Mouse (Mus musculus): ENCODE results near the gene Gm6685.
"Not testable (repeated sequence)": the region's sequence is repeated elsewhere in the genome, so short reads cannot be mapped to it uniquely, and the experiment has no call there.

Gm6685 gene

DNA sequence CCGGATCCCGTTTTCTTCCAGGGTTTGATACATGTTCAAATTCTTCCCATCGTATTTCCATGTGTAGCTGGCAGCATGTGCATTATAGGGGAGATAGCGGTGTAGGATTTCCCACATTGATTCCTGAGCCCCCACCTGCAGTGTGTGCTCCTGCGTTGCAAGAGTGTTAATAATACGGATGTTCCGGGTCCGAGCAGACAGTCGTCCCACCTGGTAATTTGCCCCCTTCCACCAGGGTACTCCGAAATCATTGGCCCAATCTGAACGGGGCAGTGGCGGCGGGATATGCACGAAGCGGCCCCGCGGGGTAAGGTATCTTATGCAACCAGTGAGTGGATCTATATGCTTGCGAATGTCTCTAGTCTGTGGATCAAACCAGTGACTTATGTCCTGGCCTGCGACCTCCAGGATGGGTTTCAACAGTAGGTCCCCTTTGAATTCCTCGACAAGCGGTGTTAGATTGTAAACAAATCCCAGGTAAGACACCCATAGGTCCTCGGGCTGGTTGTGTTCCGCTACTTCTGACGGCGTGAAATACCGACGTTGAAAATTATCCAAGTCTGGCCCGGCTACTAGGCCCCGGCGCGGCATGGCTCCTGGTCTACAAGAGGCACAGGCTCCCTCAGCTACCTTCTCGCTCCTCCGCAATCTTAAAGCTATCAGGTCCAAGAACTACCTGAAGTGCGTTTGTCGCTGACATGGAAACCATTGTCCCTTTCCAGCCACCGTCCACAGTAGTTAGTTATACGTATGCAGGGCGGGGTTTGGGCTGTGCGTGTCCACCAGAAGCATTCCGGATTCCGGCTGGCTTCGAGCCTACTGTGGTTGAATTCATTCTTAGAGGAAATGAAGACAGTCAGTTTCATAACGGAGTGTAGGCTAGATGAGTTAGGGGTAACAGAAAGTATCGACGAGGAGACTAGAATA, at the start of gene Gm6685:
Gm6685 (minus strand) TSS at position 644 of the 927 bp plus-strand sequence.
- not testable (repeated sequence) for DNase-seq

DNA sequence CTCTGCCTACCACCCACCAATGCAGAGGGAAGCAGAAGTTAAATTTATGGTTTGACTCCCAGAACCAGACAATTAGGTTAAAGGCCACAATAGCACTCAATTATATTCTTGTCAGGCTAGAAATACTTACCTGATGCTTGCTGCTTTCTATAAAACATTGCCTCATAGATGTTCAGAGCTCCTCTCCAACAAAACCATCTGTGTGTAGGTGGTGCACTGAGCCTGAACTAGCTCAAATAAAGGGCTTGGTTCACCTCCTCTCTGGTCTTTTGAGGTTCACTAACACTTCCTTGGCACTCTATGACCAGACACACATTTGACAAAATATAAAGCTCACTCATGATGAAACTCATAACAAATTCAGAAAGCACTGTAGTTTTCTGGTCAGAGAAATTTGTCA, 36.2 kb upstream of the Gm6685 start:
- no peak for DNase-seq

DNA sequence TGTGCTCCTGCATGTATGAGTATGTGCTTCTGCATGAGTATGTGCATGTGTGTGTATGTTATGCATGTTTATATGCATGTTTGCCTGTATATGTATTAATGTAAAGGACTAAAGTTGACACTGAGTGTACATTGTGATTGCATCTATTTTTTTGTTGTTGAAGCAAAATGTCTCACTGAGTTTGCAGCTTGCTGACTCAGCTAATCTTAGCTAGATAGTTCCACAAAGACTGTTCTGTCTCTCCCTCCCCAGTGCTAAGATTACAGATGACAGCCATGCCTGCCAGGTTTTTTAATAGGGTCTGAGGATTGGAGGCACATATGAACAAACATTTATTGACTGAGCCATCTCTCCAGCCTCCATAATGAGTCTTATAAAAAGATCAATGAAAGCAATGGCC, 35.0 kb upstream of the Gm6685 start:
- no peak for DNase-seq

DNA sequence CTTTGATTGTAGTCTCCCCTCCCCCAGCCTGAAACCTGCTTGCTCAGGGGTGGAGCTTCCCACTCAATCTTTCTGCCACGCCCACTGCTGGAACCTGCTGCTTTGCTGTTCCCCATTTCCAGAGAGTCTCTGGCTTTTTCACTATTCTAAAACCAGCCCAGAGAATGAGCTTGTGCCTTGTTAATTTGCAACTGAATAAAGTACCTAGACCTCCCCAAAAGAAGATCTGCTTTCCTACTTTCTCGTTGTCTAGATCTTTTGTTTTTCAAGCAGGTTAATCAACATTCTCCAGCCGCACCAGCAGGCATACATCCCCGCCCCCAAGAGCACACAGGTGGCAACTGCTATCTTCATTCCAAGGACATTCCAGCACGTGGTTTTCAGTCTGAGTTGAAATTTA, 31.7 kb upstream of the Gm6685 start:
- not testable (repeated sequence) for DNase-seq

DNA sequence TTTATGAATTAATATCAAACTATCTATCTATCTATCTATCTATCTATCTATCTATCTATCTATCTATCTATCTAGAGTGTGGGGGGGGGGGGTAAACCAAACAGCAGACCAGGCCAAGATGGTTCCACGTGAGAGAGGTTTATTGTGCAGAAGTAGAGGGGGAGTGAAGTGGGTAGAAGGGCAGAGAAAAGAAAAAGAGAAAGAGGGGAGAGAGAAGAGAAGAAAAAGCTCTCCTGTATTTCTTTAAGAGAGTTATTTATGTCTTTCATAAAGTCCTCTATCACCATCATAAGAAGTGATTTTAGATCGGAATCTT, 26.2 kb upstream of the Gm6685 start:
- DNase-seq = no peak

DNA sequence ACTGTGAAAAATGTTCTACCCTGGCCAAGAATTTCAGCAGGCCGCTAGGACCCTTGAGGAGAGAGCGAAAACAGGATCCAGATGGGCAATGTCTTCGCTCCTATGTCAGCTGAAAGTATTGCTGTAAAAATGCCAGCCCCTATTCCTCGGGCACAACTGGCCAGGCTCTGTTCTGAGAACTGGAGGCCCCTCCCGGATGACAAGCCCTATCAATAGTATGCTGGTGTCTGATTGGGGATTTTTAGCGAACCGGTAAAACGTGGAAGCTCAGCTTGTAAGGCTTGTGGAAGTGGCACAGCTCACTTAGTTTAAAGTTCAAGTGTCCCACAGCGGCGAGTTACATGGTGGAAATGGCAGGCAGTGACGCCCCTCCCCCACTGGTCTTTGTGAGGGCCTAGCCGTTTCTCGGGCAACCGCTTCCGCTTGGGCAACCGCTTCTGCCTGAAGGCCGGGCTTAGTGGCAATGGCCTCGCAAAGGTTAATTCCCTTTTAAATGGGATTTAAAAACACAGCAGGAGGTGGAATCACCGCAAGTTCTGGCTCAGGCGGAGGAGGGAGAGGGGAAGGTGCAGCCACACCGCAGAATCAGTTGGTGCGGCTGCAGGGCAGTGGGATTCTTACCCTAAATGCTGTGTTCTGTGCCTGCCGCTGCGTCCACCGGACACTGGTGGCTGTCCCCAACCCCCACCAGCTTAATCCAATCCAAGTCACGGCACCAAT, 25.7 kb upstream of the Gm6685 start:
- peak; percentile 75 for DNase-seq

DNA sequence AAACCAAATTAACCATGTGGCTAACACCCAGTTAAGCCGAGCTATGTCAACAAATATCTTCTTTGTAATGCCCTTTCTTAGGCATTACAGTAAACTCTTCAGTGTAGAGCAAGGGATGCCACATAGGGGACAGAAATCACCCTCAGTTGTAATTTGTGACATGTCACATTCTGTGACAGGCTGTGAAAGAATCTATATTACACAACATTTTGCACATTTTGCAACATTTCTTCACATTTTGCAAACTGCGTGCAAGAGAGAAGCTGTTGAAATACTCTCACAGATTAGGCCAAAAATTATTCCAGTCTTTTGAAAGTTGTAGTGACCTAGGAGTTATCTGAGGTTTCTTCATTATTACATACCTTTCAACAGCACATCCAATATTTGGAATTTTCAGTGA, 3.8 kb upstream of the Gm6685 start:
- DNase-seq = no peak

DNA sequence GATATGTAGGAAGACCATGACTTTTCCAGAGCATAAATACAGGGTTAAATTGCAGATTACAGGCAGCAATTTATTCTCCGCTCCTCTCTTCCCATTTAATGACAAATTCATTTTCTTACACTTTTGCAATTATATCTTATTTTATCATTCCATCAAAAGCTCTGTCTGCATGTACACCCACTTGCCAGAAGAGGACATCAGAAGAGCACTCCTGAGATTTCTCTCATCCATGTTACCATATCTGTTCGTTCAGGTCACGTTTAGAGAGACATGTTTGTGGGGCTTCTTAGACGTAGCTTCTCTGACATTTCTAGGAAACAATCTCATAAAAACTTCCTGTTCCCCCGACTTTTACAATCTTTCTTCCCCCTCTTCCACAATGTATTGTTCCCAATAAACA, 2.2 kb upstream of the Gm6685 start:
- no peak for DNase-seq

DNA sequence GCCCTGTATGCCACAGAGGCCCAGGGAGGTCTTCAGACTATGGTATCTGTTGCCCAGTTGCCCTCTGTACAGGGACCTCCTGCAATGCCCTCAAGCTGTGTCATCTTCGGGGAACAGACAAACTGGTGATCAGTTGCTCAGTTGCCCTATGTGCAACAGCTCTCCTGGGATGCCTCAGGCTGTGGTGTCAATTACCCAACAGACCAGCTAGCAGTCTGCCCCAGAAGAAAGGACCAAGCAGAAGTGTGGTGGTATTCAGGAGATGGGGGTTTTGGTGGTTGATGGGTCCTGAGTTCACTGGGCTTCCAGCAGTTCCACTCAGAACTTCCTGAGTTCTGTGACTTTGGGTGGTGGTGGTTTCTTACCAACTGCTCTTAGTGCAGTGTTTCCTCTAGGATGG, 11.8 kb downstream of the Gm6685 start:
- DNase-seq = no peak

DNA sequence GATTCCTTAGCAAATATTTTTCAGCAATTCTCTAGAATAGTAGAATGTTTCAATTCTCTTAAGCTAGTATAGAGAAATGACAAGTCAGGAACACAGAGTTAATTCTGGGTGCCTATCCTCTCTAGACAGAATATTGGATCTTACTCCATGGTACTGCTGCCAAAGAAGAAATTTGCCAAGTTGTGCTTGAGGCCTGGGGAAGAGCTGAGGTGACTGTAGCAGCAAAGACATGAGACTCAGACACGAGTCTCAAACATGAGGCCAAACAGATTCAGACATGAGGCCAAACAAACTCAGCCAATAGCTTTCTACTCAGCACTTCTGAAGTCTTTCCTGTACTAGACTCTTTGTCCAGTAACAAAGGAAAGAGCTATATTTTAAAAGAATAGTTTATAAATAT, 26.3 kb downstream of the Gm6685 start:
- DNase-seq = no peak

DNA sequence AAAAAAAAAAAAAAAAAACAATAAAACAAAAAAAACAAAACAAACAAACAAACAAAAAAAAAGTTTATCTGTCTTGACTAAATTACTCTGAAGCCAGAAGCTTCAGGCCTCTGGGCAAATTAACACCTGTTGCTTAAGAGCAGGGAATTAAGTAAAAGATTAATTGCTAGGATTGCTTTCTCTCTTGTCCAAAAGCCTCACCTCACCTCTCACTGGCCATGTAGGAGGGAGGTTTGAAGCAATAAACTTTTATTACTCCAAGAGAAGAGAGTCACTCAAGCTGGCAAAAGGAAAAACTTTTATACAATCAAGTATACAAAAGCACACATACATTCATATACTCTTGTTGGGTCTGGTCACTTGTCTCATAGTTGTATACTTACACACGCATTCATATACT, 31.9 kb downstream of the Gm6685 start:
- no peak for DNase-seq

DNA sequence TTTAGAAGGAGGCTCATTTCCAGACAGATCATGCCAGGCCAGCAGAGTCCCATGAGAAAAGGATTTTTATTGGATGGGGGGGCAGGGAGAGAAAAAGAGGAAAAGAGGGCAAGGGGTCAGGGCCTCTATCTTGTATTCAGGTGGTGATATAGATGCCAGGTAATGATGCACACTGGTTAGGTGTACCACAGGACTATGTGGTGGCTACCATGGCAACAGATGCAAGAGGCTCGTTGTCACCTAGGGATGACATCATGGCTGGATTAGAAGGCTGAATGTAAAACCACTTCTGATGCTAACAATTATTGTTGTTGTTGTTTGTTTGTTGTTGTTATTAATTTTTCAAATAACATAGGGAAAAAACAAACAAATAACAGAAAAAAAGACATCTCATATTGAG, 49.2 kb downstream of the Gm6685 start:
- no peak for DNase-seq
